Mouse (Mus musculus) neural tube, embryonic 12.5 days (tissue): ENCODE data around the gene Hnrnpk. TPM values are rescaled to one million over a fixed set of nuclear protein-coding genes. Genes with fewer than 3 reads are reported as not detected.
"Not testable (repeated sequence)": the region's sequence is repeated elsewhere in the genome, so short reads cannot be mapped to it uniquely, and the experiment has no call there.

Experiments
- ATAC-seq: fragments of 200-750 bp; cut with Nextera tagmentation; 2 replicates; pipeline ENCODE4 v1.8.0; 2017; ENCODE audit warnings: low read depth, mild to moderate bottlenecking, moderate TSS enrichment, moderate library complexity; ENCODE audit not compliant: low FRiP score
- H3K27ac ChIP-seq: fragments of 300-500 bp; sonication (generic); 2 replicates; pipeline ENCODE4 v1.5.1; 2016
- H3K27me3 ChIP-seq: fragments of 300-500 bp; sonication (generic); replicated peaks from 2 replicates; pipeline ENCODE4 v1.6.1; 2016; ENCODE audit warnings: mild to moderate bottlenecking
- H3K36me3 ChIP-seq: fragments of 300-500 bp; sonication (generic); 2 replicates; pipeline ENCODE4 v1.6.1; 2016; ENCODE audit warnings: mild to moderate bottlenecking
- H3K4me1 ChIP-seq: fragments of 300-500 bp; sonication (generic); 2 replicates; pipeline ENCODE4 v1.6.1; 2016
- H3K4me2 ChIP-seq: fragments of 300-500 bp; sonication (generic); replicated peaks from 2 replicates; pipeline ENCODE4 v1.6.1; 2016; ENCODE audit warnings: mild to moderate bottlenecking
- H3K4me3 ChIP-seq: fragments of 300-500 bp; sonication (generic); 2 replicates; pipeline ENCODE4 v1.5.1; 2016
- H3K9ac ChIP-seq: fragments of 300-500 bp; sonication (generic); 2 replicates; pipeline ENCODE4 v1.6.1; 2016; ENCODE audit warnings: mild to moderate bottlenecking
- H3K9me3 ChIP-seq: fragments of 300-500 bp; sonication (generic); 2 replicates; pipeline ENCODE4 v1.6.1; 2016; ENCODE audit warnings: mild to moderate bottlenecking
- WGBS: fragments of 180-500 bp; shearing (Covaris S2); methylation state at CpG from one replicate; pipeline ENCODE4 v1.1.7; 2016; 5-methylcytosine and 5-hydroxymethylcytosine counted together
- polyA plus RNA-seq: library from polyadenylated mRNA; unstranded; fragments of >200 nt; fragmentation: Nextera tagmentation; extraction: Ambion mirVana; gene quantifications from 2 replicates; pipeline ENCODE4 v1.2.1, GENCODE M21; 2016

Hnrnpk gene
- polyA plus RNA-seq, 1 experiment from 2014 or later = 1,935 TPM

DNA sequence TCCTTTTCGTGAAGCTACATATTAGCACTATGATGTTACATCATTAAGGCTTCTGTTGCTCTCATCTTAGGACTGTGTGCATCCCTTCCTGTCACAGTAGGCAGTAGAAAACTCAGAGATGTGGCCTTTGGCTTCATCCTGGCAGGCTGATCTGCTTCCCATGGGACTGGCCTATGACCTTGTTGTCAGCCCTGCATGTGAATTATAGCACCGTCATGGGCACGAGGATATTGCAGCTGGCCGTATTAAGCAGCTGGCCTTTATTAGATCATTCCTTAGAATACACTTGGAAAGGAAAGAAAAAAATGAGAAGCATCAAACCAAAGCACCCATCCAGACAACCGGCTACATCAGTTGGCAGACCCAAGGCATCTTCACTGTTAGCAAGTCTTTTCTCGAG, 12.2 kb upstream of the Hnrnpk start:
- no peaks in the 10 kb centered on the region for H3K4me1 ChIP-seq
- H3K4me2 ChIP-seq = no peak overlapping the region
- no peak for ATAC-seq
- 70% methylated on average over 6 of the region's 6 CpGs for WGBS
- no peaks in the 10 kb centered on the region for H3K9me3 ChIP-seq
- no peak overlapping the region for H3K4me3 ChIP-seq
- H3K27ac ChIP-seq = no peak overlapping the region
- no peak overlapping the region for H3K9ac ChIP-seq
- H3K27me3 ChIP-seq = no peaks in the 10 kb centered on the region
- peaks cover 8% of the 10 kb centered on the region; the same call in 1 of the 2 replicates for H3K36me3 ChIP-seq

- Histone ChIP-seq H3K4me1 (no peaks in the 10 kb centered on the region), H3K27me3 (no peaks in the 10 kb centered on the region), H3K9me3 (no peaks in the 10 kb centered on the region), H3K36me3 (peaks cover 17% of the 10 kb centered on the region; the same call in 1 of the 2 replicates), H3K4me2 (no peak overlapping the region), H3K27ac (no peak overlapping the region), H3K4me3 (no peak overlapping the region), H3K9ac (no peak overlapping the region)
- ATAC-seq = no peak
- 91% methylated on average over 4 of the region's 4 CpGs for WGBS
Measured at GRCm38 (mm10) chr13:58411073-58411472, 7.9 kb upstream of the Hnrnpk start.

DNA sequence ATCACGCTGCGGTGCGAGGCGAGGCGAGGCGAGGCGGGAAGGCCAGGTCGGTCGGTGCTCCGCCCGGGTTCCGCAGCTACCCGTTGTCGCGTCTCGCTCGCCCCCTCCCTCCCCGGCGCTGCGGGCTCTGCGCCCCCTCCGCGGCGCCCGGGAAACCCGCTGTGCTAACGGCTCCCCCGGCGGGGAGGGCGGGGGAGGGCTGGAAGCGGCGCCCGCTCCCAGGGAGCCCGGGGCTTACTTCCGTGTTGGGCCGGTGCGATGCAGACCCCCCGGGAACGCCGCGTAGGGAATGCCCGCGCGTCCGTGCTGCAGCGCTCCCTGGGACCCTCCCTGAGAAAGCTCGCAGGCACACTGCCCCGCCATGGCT, 416 bp downstream of the Hnrnpk start:
- no peaks in the 10 kb centered on the region for H3K9me3 ChIP-seq

GRCm38 (mm10) chr13:58402003-58402743, 970 bp downstream of the Hnrnpk start, which contains the start of gene Rmi1:
Rmi1 (plus strand) TSS chr13:58402248.
- under 1% methylated on average over 90 of the region's 91 CpGs for WGBS
- ATAC-seq = peak; percentile 96
- peak within 1 kb of the TSS; percentile 98 for H3K4me3 ChIP-seq
- H3K36me3 ChIP-seq = peaks cover 10% of the 10 kb centered on the region
- H3K9me3 ChIP-seq = no peaks in the 10 kb centered on the region
- peak within 1 kb of the TSS; percentile 100 for H3K9ac ChIP-seq
- H3K27me3 ChIP-seq = no peaks in the 10 kb centered on the region
- H3K4me1 ChIP-seq = peaks cover 3% of the 10 kb centered on the region; the same call in 1 of the 2 replicates
- peak within 1 kb of the TSS; percentile 97 for H3K27ac ChIP-seq
- H3K4me2 ChIP-seq = peak within 1 kb of the TSS; percentile 85

More for the DNA sequence above, 416 bp downstream of the Hnrnpk start:
- H3K4me2 ChIP-seq = peak overlapping the region; percentile 85
- H3K27ac ChIP-seq = peak overlapping the region; percentile 97
- no peak; the same call in none of the 2 replicates for ATAC-seq
- peaks cover 8% of the 10 kb centered on the region for H3K36me3 ChIP-seq
- WGBS = under 1% methylated on average over 46 of the region's 48 CpGs
- no peaks in the 10 kb centered on the region for H3K27me3 ChIP-seq
- H3K9ac ChIP-seq = peak overlapping the region; percentile 100
- peaks cover 3% of the 10 kb centered on the region; the same call in 1 of the 2 replicates for H3K4me1 ChIP-seq
- peak overlapping the region; percentile 98 for H3K4me3 ChIP-seq

DNA sequence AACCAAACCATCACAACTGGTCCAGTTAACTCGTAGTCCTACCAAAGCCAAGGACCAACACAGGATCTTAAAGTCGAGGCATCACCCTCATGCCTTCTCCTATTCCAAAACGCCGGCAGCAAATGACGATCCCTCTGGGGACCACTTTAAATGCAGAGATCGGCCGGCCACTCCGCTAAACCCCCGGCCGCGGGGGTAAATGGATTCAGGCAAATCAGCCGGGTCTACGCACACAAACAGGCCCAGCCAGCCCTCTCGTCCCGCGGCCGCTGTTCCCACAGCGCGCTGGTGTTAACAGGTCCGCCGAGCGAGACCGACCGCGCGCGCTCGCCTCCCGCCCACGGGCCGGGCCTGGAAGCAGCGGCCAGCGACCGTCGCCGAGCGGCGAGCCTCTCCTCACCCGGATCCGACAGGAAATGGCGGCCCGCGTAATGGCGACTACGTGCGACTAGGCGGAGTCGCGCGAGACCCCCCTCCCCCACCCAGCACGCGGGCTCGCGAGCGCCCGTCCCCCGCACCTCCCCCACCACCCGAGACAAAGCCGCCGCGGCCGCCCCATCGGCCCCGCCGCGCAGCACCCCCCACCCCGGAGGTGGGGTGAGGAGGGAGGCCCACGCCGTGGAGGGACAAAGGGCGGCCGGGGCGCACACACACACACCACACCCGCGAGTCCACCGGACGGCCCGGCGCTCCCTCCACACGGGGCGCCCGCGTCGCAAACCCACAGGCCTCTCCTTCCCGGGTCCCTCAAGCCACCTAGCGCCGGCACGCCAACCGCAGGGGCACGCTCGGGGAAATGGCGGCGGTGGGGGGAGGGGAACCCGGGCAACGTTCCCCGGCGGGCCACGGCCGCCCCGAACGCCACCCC, 1.8 kb downstream of the Hnrnpk start:
- H3K36me3 ChIP-seq = peaks cover 16% of the 10 kb centered on the region
- WGBS = under 1% methylated on average over 89 of the region's 100 CpGs
- peak overlapping the region; percentile 100 for H3K9ac ChIP-seq
- H3K4me1 ChIP-seq = peaks cover 3% of the 10 kb centered on the region; the same call in 1 of the 2 replicates
- no peaks in the 10 kb centered on the region for H3K27me3 ChIP-seq
- ATAC-seq = peak; percentile 57
- H3K4me2 ChIP-seq = peak overlapping the region; percentile 85
- H3K27ac ChIP-seq = peak overlapping the region; percentile 97
- H3K9me3 ChIP-seq = no peaks in the 10 kb centered on the region
- H3K4me3 ChIP-seq = peak overlapping the region; percentile 98

GRCm38 (mm10) chr13:58400576-58400975, 2.6 kb downstream of the Hnrnpk start:
- H3K4me1 ChIP-seq = peaks cover 3% of the 10 kb centered on the region; the same call in 1 of the 2 replicates
- H3K27ac ChIP-seq = no peak overlapping the region
- peak overlapping the region; percentile 100 for H3K9ac ChIP-seq
- H3K36me3 ChIP-seq = peaks cover 24% of the 10 kb centered on the region
- 1% methylated on average over 11 of the region's 11 CpGs for WGBS
- H3K4me2 ChIP-seq = peak overlapping the region; percentile 85
- ATAC-seq = no peak
- H3K4me3 ChIP-seq = peak overlapping the region; percentile 98
- H3K27me3 ChIP-seq = no peaks in the 10 kb centered on the region
- H3K9me3 ChIP-seq = no peaks in the 10 kb centered on the region

GRCm38 (mm10) chr13:58397651-58398050, 5.5 kb downstream of the Hnrnpk start:
- peaks cover 47% of the 10 kb centered on the region for H3K36me3 ChIP-seq
- no peaks in the 10 kb centered on the region for H3K27me3 ChIP-seq
- no peaks in the 10 kb centered on the region for H3K9me3 ChIP-seq
- peaks cover 3% of the 10 kb centered on the region; the same call in 1 of the 2 replicates for H3K4me1 ChIP-seq
- H3K9ac ChIP-seq = no peak overlapping the region
- ATAC-seq = no peak
- H3K4me3 ChIP-seq = no peak overlapping the region
- WGBS = 82% methylated on average over 13 of the region's 13 CpGs
- no peak overlapping the region for H3K4me2 ChIP-seq
- no peak overlapping the region for H3K27ac ChIP-seq

DNA sequence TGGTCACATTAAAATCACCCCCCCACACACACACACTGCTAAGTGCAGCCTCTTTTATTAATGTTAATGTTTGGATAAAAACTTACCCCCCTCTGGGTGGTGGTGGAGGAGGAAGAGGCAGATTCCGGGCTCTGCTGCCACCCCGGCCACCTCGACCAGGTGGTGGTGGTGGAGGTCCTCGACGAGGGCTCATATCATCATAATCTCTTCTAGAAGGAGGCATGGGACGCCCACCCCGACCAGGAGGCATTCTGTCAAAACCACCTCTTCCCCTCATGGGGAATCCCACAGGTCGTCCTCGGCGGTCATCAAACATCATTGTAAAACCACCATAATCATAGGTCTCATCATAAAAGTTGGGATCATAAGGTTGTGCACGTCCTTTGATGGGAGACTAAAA, 8.8 kb downstream of the Hnrnpk start:
- H3K4me2 ChIP-seq, H3K4me1 ChIP-seq, H3K4me3 ChIP-seq, ATAC-seq, H3K27ac ChIP-seq, H3K9me3 ChIP-seq, H3K27me3 ChIP-seq, H3K9ac ChIP-seq: not testable (repeated sequence)
- 85% methylated on average over 11 of the region's 11 CpGs for WGBS
- H3K36me3 ChIP-seq = peaks cover 66% of the 10 kb centered on the region

DNA sequence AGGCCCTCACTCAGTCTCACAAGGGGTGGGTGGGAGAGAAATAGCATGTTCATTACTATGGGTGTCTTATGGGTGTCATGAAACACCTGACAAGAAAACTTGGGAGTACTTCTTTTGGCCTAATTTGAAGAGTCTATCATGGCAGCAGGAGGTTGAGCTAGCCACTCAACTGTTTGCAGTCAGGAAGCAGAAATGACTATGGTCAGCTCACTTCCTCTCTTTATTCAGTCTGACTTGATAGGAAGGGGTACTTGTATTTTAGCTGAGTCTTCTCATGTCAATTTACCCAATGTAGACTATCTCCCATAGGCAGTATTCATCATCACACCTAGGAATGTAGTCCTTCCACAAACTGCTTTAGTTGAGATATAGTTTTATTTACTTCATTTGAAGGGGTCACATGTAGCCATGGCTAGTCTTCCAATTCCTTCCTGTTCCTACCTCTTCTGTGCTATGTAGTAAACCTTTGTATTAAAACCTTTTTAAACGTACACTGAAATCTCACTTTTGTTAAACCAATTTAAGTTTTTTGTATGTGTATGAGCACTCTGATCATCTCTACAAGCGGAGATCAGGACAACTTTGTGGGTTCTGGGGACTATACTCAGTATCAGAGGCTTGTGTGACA, 13.7 kb downstream of the Hnrnpk start:
- Histone ChIP-seq H3K36me3 (peaks cover 31% of the 10 kb centered on the region), H3K4me3 (no peak overlapping the region), H3K9ac (no peak overlapping the region), H3K9me3 (no peaks in the 10 kb centered on the region), H3K4me1 (no peaks in the 10 kb centered on the region), H3K27ac (no peak overlapping the region), H3K4me2 (no peak overlapping the region), H3K27me3 (no peaks in the 10 kb centered on the region)
- 84% methylated on average over 2 of the region's 2 CpGs for WGBS
- no peak for ATAC-seq

DNA sequence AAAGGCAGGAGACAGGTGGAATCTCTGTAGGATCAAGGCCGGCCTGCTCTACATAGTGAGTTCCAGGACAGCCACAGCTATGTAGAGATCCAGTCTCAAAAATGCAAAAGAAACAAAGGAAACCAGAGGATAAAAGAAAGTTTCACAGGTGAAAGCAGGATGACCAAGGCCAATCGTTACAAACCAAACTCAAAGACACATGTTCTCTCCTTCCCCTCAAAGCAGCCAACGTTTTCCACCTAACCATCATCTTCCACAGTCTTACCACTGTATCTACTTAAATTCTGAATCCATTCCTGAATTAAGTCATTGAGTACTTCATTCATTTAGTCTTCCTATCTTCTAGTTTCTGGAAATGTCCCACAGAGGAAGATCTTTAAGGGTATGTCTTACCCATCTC, 14.8 kb downstream of the Hnrnpk start:
- ATAC-seq = no peak
- Histone ChIP-seq H3K9me3 (no peaks in the 10 kb centered on the region), H3K9ac (no peak overlapping the region), H3K27ac (no peak overlapping the region), H3K4me3 (no peak overlapping the region), H3K36me3 (peaks cover 24% of the 10 kb centered on the region), H3K4me2 (no peak overlapping the region), H3K27me3 (no peaks in the 10 kb centered on the region), H3K4me1 (peaks cover 5% of the 10 kb centered on the region)
- WGBS = 72% methylated on average over 3 of the region's 3 CpGs

DNA sequence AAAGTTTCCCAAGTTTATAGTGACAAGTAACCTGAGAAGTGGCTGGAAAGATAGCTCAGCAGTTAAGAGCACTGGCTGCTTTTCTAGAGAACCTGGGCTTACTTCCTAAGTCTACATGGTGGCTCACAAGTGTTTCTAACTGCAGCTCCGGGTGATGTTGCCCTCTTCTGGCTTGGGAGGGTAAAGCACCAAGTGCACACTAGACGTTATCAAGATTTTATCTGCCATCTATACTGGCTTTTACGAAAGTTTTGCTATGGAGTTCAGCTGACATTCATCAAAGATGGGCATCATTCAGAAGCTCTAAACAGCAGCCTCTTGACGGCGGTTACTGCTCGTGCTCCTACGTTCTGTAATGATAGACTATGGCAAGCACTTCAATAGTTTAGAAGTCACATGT, 15.2 kb downstream of the Hnrnpk start:
- Histone ChIP-seq H3K4me3 (no peak overlapping the region), H3K36me3 (peaks cover 23% of the 10 kb centered on the region), H3K27me3 (no peaks in the 10 kb centered on the region), H3K4me2 (no peak overlapping the region), H3K9me3 (no peaks in the 10 kb centered on the region), H3K27ac (no peak overlapping the region), H3K9ac (no peak overlapping the region), H3K4me1 (peaks cover 5% of the 10 kb centered on the region)
- 20% methylated on average over 7 of the region's 7 CpGs for WGBS
- ATAC-seq = no peak

DNA sequence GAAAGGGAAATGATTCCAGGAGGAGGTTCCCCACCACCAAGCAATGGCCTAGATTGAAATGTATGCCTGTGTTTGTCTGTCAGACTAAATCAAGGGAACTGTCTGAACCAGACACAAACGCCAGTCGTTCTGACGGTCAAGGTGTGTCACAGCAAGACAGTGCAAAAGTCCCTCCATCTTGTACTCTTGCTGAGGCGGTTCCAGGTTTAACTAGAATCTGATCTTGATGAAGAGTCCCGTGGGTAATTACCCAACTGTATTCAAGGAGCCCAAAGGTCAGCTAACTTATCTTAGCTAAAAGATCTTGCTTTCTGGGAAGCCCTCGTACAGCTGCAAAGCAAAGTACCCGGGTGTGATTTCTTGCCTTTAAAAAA, 17.6 kb downstream of the Hnrnpk start:
- ATAC-seq = no peak
- H3K27ac ChIP-seq = no peak overlapping the region

More for the DNA sequence above, 17.6 kb downstream of the Hnrnpk start:
- peak overlapping the region; percentile 75; the same call in 1 of the 2 replicates for H3K9ac ChIP-seq
- peaks cover 19% of the 10 kb centered on the region for H3K9me3 ChIP-seq
- 86% methylated on average over 7 of the region's 7 CpGs for whole genome bisulfite sequencing
- peak overlapping the region; percentile 93 for H3K4me2 ChIP-seq
- H3K36me3 ChIP-seq = peaks cover 33% of the 10 kb centered on the region
- peaks cover 5% of the 10 kb centered on the region for H3K4me1 ChIP-seq
- H3K4me3 ChIP-seq = no peak overlapping the region
- H3K27me3 ChIP-seq = no peaks in the 10 kb centered on the region
